Mouse (Mus musculus): Measurements from ENCODE around the gene Olfr1393.

Gene Olfr1393

DNA sequence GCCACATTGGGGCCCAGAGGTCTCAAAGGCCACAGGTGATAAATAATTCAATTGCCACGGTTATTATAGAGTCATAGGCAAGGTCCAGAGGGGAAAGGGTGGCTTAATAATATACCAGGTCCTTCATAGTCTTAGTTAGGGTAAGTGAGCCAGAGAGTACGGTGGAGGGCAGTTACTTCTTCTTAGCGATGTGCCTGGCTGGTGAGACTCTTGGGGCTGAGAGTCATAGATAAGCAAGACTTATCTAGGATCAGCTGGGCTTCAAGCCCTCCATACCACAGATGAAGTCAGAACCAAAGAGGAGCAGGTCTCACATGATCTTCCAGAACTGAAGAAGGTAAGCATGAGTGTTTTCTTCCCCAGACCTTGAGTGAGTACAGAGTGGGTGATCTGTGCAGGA lies at the start of gene Olfr1393:
TSS of gene Olfr1393 (plus strand) at position 83 of the 400 bp plus-strand sequence.
- DNase-seq (ENCODE audit: low read depth, low spot score): no peak

DNA sequence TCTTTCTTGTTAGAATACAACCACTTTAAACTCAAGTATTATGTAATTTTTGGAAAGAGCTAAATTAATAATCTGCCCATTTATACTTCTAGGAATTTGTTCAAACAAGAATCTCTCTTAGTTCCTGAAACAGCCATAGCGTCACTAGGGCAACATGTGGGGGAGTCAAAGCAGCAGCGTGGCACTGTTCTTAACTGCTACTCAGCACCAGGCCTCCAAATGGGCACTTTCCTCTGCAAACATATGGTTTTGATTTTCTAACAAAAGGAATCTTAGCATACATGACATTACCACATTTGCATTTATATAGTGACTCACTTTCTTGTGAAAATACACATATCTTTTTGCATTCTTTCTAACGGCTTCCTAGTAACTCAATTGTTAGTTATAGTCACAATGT lies 45.3 kb upstream of the Olfr1393 start:
- no peak for DNase-seq (ENCODE audit: low read depth, low spot score)

DNA sequence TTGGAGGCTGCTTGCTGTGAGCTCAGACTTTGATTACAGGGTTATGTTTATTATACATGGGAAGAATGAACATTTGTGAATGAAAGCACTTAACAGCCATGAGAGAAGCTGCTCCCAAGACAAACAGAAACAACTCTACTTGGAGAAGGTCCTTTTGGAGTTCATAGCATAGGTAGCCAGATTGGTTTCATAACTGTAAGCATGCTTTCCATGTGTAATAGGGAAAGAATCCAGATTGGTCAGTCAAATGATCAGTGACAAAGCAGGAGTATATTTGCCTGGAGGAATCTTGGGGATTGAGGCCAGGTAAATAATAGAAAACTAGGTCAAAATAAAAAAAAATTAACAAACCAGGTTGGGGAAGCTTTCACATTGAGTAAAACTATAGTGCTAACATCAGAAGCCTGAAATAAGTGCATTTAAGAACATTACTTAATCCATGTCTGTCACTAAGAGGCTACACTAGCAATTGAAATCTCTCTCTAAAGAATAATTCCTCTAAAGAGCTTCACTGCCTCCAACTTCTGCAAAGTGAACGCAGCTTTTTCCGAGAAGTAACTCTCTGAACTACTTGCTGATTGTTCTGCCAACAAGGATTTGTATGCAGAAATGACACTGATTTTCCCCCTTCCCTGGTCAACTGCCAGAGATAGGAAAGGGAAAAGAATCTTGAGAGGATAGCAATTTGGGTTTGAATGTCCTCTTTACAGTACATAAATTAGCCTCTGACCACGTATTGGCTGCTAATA lies 42.5 kb upstream of the Olfr1393 start:
- DNase-seq (ENCODE audit: low read depth, low spot score): no peak

DNA sequence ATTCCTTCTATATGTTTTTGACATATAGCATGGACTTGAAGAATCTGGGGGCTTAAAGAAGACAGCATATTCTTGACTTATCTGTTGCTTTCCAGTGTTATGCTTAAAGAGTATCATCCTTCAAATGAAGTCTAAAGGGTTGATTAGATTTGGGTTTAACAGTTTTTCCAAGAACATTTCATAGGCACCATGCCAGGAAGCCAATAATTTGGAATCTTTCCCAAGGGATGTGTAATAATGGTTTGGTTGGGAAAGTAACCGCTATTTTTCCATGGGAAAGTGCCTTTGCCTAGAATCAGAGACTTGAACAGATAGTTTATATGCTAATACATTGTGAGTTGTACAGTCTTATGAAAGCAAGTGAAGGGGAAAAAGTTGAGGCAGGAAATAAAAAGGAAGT lies 41.2 kb upstream of the Olfr1393 start:
- no peak for DNase-seq (ENCODE audit: low read depth, low spot score)

DNA sequence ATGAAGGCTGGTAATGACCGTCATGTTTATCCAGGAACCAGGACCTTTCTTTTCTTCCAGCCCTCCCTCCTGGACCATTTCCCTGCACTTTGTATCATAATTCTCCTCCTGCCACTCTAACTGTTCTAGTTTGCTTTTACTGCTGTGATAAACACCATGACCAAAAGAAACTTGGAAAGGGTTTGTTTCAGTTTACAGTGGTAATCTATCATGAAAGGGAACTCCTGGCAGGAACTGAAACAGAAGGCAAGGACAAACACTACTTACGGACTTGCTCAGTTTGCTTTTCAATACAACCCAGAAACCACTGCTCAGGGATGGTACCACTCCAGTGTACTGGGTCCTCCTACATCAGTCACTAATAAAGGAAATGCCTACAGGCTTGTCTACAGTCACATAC lies 40.6 kb upstream of the Olfr1393 start:
- DNase-seq (ENCODE audit: low read depth, low spot score): peak; percentile 71

DNA sequence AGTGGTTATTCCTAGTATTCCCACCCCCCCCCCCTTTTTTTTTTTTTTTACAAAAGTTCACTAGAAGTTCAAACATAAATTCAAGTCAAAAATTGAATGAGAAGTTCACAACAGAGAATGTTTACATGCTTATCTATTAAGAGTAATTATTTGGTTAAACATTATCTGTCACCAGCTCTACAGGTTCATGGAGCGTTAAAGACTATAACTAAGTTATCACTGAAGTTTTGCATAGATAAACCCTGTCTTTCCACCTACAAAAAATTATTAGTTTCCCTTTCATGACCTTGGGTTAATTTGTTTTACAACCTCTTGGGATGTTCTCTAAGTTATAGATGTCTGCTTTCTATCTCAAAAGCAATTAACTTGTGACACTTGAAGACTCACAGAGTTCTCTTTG lies 37.8 kb upstream of the Olfr1393 start:
- no peak for DNase-seq (ENCODE audit: low read depth, low spot score)

DNA sequence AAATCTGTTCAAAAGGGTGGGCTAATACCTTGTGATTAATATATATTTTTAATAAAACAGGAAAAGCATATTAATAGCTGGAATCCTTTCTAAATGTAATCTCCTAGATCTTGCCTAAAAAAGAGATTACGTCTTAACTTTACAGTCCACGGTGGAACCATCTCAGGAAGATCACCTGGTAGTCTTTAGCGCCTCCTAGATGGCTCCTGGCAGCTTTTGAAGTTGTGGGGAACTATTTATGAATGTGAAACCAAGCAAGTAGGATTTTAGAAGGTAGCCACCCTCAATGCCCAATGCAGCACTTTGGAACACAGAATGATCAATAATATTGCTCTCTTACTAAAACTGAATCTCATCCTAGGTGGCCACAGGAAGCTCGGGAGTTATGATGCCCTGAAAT lies 37.2 kb upstream of the Olfr1393 start:
- DNase-seq (ENCODE audit: low read depth, low spot score): peak; percentile 60

DNA sequence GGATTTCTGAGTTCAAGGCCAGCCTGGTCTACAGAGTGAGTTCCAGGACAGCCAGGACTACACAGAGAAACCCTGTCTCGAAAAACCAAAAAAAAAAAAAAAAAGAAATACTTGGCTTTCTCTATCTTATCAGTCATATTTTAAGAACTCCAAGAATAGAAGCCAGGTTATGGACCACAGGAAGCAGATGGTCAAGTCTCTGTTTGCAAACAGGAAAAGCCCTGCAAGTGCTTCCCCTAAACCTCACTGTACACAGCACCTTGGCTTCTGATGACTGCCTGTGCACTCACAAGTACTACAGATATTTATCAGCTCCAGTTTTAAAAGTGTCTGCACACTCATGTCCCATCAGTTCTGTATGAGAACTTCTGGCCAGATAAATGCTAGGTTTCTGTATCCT lies 36.6 kb upstream of the Olfr1393 start:
- DNase-seq (ENCODE audit: low read depth, low spot score): peak; percentile 51

DNA sequence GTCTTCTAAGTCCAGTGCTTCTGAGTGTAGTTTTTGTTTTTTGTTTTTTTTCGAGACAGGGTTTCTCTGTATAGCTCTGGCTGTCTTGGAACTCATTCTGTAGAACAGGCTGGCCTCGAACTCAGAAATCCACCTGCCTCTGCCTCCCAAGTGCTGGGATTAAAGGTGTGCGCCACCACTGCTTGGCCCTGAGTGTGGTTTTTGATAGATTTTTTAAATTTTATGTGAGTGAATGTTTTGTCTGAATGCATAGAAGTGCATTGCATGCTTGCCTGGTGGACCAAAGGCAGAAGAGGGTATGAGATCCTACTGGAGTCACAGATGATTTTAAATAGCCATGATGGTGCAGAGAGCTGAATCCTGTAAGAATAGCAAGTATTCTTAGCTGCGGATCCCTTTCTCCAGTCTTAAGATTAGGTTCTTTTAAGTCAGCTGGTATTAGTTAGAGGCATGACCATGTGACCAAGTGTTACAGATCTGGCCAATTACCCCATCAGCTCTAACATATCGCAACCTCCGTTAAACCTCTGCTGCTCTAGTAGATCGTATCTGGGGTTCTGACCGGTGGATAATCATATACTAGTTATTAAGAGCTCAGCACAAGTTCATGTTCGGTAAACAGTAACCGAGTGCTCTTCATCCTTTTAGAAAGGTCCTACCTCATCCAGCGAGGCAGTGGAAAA lies 35.0 kb upstream of the Olfr1393 start:
- no peak for DNase-seq (ENCODE audit: low read depth, low spot score)

DNA sequence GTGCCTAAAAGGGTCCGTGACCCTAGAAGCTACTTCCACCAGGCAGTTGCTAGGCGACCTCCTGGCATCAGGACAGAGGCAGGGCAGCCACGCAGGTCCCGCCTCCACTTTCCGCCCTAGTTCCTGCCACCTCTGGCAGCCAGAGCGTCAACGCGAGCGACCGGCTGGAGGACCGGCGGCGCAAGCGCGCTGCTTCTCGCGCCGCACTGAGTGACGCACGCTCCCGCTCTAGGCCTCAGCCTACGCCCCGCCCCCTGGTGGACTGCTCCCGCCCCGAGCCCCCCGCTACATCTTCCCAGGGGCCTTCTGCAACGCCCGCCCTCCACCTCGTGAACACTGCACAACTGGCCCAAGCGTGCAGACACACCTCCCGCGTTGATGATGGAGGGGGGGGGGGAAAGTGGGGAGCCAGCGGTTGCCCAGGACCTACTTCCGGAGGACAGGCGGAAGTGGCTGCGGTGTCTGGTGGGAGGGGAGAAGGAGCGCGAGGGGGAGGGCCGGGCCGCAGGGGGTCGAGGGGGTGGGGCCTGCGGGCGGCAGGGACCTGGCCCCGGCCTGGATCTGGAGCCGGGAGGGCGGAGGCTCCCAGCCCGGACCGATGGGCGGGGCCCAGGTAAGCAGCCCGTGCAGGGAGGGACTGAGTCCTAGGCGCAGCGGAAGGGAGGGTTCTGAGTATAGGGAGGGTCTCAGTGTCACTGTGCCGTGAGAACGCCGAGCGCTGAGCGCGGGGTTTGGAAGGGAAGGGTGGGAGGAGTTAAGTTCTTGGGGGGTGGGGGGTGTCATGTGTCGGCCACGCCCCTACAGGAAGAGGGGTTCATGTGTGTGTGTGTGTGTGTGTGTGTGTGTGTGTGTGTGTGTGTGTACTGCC lies 34.1 kb upstream of the Olfr1393 start, which contains the start of gene Mgat1:
TSS of gene Mgat1 (plus strand) at position 465 of the 868 bp plus-strand sequence.
- peak; percentile 98 for DNase-seq (ENCODE audit: low read depth, low spot score)

DNA sequence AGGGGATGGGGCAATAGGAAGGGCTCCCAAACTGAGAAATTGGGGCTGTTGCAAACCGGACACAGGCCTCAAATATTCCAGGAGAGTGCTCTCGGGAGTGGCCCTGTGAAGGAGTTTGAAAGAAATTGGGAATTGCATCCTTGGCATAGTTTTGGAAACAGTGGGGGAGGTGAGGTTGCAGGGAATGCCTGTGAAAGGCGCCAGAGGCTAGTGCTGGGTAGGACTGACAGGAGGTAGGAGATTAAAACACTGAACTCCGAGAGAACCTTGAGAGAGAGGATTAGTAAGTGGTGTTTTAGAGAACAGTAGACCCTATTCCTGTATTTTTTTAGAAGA lies 33.5 kb upstream of the Olfr1393 start:
- DNase-seq (ENCODE audit: low read depth, low spot score): no peak

DNA sequence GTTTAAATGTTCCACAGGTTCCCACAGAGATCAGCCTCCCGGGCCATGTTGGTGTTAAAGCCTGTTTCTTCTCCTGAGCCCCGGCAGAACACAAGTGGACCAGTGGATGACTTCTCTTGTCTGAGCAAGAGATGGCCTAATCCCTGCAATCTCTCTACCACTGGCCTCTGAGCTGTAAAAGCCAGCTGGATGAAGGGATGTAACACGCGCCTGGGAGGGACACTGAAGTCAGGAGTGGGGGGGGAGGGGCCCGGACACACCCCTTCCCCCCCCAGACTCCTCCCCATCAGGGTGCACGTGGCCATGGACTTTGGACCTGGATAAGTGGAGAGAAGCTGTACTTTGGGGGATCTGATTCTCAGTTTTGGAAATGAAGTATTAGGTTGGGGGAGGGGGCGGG lies 32.9 kb upstream of the Olfr1393 start:
- peak; percentile 70 for DNase-seq (ENCODE audit: low read depth, low spot score)

DNA sequence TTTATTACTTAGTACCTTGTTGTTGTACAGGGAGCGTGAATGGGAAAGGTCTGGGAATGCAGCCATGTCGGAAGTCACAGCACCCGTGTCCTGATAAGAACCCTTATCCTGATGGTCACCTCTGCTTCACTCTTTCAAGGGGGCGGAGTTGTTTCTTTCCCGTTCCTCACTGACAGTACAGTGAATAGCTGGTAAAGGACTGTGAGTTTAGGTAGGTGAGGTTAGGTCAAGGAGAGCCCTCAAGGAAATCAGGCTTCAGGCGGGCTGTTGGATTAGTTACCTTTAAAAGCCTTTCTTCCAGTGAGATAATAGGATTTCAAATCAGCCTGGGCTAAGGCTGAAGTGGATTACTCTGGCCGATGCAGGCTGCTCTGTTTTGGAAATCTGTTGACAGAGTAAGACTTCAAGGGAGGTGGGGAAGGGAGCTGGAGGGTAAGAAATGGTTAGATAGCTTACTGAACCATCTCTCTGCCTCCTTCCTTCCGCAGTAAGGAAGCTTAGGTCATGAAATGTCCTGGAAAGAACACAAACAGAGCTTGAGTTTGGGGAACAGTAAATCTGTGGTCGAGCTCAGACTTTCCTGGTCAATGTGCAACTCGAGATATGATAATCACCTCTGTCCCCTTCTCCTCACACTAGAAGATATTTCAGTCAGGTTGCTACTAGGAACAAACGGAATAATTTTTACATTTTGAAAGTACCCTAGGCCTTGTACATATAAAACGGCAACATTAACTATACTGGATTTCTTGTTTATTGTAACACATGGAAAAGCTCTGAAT lies 32.3 kb upstream of the Olfr1393 start:
- DNase-seq (ENCODE audit: low read depth, low spot score): peak; percentile 55

DNA sequence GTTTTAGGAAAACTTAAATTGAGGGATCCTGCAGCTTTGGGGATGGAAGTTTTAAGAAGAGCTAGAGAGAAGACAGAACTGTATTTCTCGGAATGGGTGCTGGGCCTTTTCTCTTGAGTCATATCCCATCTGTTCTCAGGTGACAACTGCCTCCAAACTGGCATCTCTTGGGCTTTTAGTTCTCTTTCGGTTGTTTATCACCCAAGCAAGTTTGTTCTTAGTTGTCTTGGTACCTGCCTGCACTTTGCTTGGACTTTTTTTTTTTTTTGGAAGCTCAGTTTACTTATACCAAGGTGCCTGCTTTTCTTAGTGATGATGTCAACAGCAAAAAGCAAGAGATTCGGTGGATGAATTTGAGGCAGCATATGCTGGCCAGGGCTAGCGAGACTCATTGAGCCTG lies 31.6 kb upstream of the Olfr1393 start:
- DNase-seq (ENCODE audit: low read depth, low spot score): peak; percentile 37

DNA sequence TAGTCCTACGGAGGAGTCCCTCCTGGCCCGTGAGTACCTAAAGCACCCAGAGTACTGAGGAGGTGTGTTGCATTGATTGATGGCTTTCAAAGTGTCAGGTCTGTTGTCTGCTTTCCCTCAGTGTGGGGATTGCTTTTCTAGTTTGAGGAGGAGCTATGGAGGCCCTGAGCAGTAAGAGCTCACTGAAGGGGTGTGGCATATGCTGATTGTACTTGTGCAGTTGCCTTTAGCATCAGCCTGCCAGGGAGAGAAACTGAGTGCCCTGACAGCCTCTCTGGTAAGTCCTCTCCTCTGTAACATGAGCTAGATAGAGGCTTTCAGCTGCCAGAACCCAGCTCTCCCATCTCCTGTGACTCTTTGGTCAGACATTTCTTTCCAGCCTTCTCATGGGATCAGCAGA lies 30.8 kb upstream of the Olfr1393 start:
- DNase-seq (ENCODE audit: low read depth, low spot score): peak; percentile 90

DNA sequence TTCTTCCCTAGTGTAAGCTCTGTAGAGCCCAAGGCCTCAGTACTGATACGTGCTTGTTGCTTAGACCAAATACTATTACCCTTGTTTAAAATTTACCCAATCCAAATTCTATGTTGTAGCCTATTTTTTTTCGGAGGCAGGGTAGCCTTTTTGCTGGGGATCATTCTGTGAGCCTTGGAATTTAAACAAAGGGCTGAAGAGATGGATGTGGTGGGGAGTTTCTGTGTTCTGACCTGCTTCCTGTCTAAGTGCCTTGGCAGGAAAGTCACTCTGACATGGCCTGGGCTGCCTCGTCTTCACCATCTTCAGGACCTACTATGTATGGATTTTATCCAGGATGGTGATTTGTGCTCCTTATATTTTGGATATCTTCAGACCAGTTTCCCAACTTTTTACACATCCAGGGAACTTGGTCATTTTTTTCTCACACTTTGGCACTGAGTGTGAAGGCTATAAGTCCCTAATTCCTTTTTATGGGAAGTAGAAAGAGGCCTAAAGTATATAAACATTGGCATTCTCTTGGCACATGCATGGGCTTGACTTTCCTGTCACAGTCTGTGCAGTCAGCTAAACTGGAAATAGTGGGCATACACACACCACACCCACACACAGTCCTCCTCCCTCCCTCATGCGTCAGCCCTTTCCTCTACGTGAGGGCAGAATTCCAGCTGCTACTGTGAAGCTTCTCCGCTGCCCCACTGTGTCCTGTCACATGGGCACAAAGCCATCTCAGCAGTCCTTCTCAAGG lies 29.7 kb upstream of the Olfr1393 start:
- peak; percentile 57 for DNase-seq (ENCODE audit: low read depth, low spot score)

DNA sequence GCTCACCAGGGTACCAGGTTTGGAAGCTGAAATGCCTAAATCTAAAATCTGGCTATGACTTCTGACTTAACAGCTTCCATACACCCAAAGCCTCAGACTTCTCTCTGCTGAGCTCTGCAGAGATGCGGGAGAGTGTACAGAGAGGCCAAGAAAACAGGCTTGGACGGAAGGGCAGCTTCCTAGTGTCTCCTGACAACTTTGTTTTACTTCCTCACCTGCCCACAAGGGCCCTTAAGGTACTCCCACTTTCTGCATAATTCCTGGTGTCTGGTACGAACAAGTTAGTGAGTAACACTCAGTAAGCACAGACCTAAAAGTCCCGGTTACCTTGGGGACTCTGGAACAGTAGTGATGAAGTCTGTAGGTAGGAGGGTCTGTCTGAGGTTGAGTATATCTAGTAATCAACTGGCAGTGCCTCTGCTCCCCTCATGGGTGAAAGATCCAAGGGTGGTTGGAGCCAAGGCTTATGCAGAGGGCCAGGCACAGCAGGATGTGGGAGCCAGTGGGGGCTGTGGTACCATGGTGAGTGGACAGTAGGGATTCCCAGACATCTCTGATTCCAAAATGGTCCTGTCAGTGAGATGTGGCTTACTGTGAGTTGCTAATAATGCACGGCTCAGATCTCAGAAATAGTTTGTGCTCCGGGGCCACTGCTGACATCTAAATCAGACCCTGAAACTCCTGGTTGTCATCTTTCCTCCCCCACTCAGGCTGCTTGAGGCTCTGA lies 29.0 kb upstream of the Olfr1393 start:
- no peak for DNase-seq (ENCODE audit: low read depth, low spot score)

DNA sequence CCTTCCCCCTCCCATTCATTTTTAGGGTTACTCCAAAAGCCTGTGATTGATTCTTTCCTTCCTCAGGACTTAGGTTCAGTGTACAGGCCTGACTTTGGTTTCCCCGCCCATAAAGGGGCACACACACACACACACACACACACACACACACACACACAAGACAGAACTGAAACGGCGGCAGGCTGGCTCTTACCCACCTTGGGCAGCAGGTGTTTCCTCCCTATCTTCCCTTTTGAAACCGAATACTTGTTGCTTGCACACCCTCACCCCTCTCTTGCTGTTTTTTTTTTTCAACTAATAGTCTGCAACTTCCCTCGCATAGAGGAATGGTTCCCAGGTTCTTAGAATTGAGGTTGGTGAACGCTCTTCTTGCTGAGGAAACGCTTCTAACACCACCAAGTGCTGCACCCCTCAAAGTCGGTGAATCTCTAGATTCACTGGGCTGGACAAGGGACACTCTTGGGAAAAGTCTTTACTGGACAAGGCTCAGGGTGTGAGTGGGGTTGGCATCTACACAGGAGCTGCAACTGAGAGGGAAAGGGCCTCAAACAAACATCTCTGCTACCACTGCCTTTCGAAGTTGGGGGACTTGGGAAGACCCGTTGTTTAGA lies 28.2 kb upstream of the Olfr1393 start:
- DNase-seq (ENCODE audit: low read depth, low spot score): peak; percentile 93

All from A20 (cell line).